Mouse (Mus musculus): ENCODE results near the gene Tmem86a. TPM values are rescaled to one million over a fixed set of nuclear protein-coding genes. Genes with fewer than 3 reads are reported as not detected.
A peak's percentile ranks its signal among the peaks of the same experiment; 100 is the strongest.

Gene Tmem86a
- total RNA-seq, 2 experiments from 2014 or later, result 33.8 to 37.3 TPM

DNA sequence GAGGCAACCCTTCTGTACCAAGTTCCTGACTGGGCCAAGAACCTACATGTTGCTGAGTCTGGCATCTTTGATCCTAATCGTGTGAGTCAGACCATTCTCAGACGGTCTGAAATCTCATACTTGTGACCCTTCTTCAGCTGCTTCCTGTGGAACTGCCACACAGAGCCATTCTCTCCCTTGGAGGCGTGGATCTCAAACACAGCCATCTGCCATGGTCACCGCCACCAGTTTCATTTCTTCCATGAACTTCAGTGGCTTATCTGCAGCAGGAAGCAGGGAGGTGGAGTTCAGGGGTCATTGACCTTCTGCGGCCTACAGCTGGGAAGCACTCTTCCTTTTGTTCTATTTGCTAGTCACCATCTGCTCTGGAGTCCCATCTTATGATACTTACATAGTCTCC lies 17.5 kb downstream of the Tmem86a start:
- peak in 1 of 2 experiments; percentile 27 for DNase-seq

GRCm38 (mm10) chr7:47072551-47072950 lies 22.1 kb downstream of the Tmem86a start:
- no peak for DNase-seq
- intact Hi-C loops (cut with DNase I), result no loop called here

More for the DNA sequence above, 17.5 kb downstream of the Tmem86a start:
- intact Hi-C loops (cut with DNase I), result no loop called here

- intact Hi-C loops (cut with DNase I), result no loop called here
- DNase-seq, result peak in 1 of 2 experiments; percentile 18
Measured at GRCm38 (mm10) chr7:47073536-47074521, 23.4 kb downstream of the Tmem86a start.

- intact Hi-C loops (cut with DNase I), result no loop called here
- DNase-seq, result no peak
Measured at GRCm38 (mm10) chr7:47076193-47076592, 25.8 kb downstream of the Tmem86a start.

- intact Hi-C loops (cut with DNase I), result no loop called here
- DNase-seq, result no peak
Measured at GRCm38 (mm10) chr7:47076729-47077128, 26.3 kb downstream of the Tmem86a start.

- DNase-seq, result peak in 1 of 2 experiments; percentile 71
- intact Hi-C loops (cut with DNase I), result no loop called here
Measured at GRCm38 (mm10) chr7:47077451-47077850, 27.1 kb downstream of the Tmem86a start.

DNA sequence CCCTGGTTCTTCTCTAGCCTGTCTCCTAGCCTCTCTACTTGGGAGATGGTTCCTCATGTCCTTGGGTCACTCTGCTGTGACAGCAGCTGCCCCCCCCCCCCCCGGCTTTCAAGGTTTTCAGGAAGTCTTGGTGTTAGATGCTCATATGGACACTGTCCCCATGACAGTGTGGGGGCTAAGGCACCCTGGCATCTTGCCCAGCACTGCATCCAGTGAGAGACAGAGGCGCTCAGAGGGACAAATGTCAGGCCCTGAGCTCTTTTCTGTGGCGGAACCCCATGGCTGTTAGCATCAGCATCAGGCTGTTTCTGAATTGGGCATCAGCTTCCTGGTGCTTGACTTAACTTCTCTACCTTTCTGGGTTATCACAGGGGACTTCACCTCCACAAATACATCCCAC lies 30.5 kb downstream of the Tmem86a start:
- no peak for DNase-seq

DNA sequence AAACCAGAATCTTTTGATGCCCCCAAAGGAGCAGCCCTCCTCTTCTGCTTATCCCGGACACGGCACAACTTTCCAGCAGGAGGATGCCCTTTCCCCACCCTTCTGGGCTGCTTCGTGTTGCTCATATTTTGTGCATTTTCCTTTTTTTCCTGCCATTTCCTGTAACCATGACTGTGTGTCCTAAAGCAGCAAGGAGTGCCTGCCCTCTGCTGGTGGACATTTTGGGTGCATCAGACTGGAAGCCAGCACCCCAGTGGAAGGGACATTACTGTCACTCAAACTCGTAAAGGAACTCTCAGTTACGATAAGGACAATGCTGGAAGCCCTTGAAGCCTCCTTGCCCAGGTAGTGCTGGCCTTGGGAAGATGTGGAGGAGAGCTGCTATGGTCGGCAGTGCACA lies 30.9 kb downstream of the Tmem86a start:
- intact Hi-C loops (cut with DNase I), result loop anchor here (1.0 to 2.0 kb wide), 4 partner anchors 28 to 118 kb away; no protein-coding TSS in a partner anchor
- DNase-seq, result peak; percentile 83 to 90

More for the DNA sequence above, 30.5 kb downstream of the Tmem86a start:
- intact Hi-C loops (cut with DNase I), result loop anchor here (1.0 to 2.0 kb wide), 4 partner anchors 28 to 118 kb away; no protein-coding TSS in a partner anchor

- intact Hi-C loops (cut with DNase I), result no loop called here
- DNase-seq, result no peak
Measured at GRCm38 (mm10) chr7:47085075-47085474, 34.7 kb downstream of the Tmem86a start.

DNA sequence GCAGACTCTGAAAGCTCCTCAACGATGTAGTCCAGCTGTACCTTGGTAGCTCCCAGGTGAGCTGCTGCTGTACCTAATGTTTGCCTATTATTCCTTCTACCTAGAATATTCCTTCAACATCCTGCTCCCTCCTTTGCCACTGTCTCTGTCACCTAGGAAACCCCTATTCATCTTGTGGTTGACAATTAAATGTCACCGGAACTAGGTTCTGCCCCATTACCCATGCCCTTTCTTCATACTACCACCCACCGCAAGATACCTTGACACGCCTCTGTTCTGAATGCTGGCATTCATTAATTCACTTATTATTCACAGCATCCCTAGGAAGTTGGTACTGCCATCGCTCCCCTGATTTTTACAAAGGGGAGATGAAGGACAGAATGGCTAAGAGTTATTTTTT lies 43.5 kb downstream of the Tmem86a start:
- DNase-seq, result no peak
- intact Hi-C loops (cut with DNase I), result no loop called here

- intact Hi-C loops (cut with DNase I), result no loop called here
- DNase-seq, result no peak
Measured at GRCm38 (mm10) chr7:47094969-47095368, 44.6 kb downstream of the Tmem86a start.

DNA sequence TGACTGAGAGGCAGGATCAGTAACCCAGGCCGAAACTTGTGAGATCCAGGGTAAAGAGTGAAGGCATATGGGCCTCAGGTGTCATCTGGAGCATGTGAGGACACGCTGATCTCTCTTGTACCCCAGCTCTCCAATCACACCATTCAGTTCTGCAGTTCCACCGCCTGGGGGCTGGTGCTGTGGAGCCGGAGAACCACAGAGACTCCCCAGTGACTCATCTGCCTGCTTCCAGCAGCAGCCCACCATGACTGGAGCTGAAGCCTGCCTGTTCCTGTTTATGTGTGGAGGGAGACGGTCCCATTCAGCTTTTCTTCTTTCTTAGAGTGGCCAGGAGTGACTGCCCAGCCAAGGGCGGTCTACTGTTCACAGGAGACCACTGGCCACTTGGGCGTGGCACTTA lies 47.6 kb downstream of the Tmem86a start:
- no peak for DNase-seq
- intact Hi-C loops (cut with DNase I), result no loop called here

DNA sequence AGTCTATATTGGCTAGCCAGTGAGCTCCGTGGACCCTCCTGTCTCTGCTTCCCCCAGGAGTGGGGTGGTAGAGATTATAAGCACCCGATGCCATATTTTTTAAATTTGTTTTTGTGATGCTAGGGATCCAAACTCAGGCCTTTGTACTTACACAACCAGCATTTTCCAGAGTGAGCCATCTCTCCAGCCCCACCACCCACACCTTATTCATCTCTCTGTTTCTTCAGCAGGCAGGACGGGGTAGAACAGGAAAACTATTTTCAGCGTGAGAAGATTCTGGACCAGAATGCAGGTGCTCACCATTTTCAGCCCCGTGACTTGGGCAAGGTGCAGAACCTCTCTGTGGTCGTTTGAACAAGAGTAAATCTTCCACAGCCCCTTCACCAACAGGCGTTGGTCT lies 48.9 kb downstream of the Tmem86a start:
- intact Hi-C loops (cut with DNase I), result no loop called here
- no peak for DNase-seq

GRCm38 (mm10) chr7:47100615-47101014 lies 50.2 kb downstream of the Tmem86a start:
- intact Hi-C loops (cut with DNase I), result no loop called here
- DNase-seq, result no peak

- intact Hi-C loops (cut with DNase I), result no loop called here
- no peak for DNase-seq
Measured at GRCm38 (mm10) chr7:47102970-47103369, 52.6 kb downstream of the Tmem86a start.

DNA sequence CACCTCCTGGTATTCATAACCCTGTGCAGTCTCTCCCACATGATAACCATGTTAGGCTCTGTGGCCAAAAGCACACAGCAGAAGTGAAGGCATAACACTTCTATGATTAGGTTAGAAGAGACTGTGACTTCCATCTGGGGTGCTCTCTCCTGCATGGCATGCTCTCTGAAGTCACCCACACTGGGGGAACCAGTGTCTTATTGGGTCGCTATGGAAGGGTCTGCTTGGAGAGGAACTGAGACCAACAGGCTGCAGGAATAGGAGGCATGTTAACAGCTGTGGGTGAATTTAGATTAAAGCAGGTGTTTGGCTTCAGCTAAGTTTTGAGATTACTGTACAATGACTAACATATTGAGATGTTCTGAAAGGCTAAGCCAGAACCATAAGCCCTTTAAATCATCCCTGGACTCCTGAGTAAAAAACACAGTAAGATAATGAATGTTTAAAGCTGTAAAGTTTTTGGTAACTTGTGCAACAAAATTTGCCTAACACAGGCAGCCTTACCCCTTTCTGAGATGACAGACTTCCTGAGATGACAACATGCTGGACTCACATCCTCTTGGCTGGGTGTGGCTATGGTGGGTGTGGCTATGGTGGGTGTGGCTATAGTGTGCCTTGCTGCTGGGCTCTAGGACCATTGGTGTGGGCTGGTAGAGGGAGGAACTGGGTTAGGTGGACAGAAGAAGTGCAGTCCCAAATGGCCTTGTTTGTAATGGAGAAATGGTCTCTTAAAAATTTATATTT lies 53.4 kb downstream of the Tmem86a start:
- DNase-seq, result peak; percentile 7 to 28

More for the DNA sequence above, 53.4 kb downstream of the Tmem86a start:
- intact Hi-C loops (cut with DNase I), result no loop called here

Small RNA genes lying within 50 kb of the gene (microRNA-seq; reads per million reads assigned to microRNA genes)
- gene Mir7056, result 0 reads per million in 2 experiments

Other genes starting within 250 kb of the Tmem86a start
- 100 to 1,000 TPM; 889 to 902 TPM for gene Ldha, start 209.1 kb upstream of the Tmem86a start, total RNA-seq (2021)
- not detected for gene Ldhc, start 189.4 kb upstream of the Tmem86a start, total RNA-seq (2021)
- gene Tsg101, start 130.6 kb upstream of the Tmem86a start, total RNA-seq (2021), result 10 to 100 TPM; 78.8 to 80.3 TPM
- gene Uevld, start 92.1 kb upstream of the Tmem86a start, total RNA-seq (2021), result 10 to 100 TPM; 10.8 to 13.4 TPM
- gene Gm9999, start 67.0 kb upstream of the Tmem86a start, total RNA-seq (2021), result not detected
- 10 to 100 TPM; 12.5 to 13.8 TPM for gene Spty2d1, start 42.2 kb upstream of the Tmem86a start, total RNA-seq (2021)
- gene Ptpn5, start 83.1 kb downstream of the Tmem86a start, total RNA-seq (2021), result not detected
- not detected for gene Mrgpra6, start 154.3 kb downstream of the Tmem86a start, total RNA-seq (2021)
- not detected for gene Mrgpra9, start 202.2 kb downstream of the Tmem86a start, total RNA-seq (2021)